Mouse (Mus musculus): ENCODE measurements around the gene Slc12a7. TPM values are rescaled to one million over a fixed set of nuclear protein-coding genes. Genes with fewer than 3 reads are reported as not detected.

Slc12a7 gene
- 8.1 and 10.1 TPM in 2 replicates for polyA plus RNA-seq (2012; rRNA removed)

GRCm38 (mm10) chr13:73732742-73733700, at the start of gene Slc12a7:
TSS of gene Slc12a7 (plus strand) at chr13:73733094.

GRCm38 (mm10) chr13:73704694-73705325, 28.1 kb upstream of the Slc12a7 start, which contains the start of gene Slc6a19:
TSS of gene Slc6a19 (minus strand) at chr13:73704865.

GRCm38 (mm10) chr13:73847465-73847836, 114.6 kb downstream of the Slc12a7 start, which contains the start of gene Nkd2:
TSS of gene Nkd2 (minus strand) at chr13:73847631.

Other genes starting within 250 kb of the Slc12a7 start
- 0.63 and 0.68 TPM in 2 replicates for gene Slc6a3, start 196.3 kb upstream of the Slc12a7 start, polyA plus RNA-seq (2012; rRNA removed)
- gene Clptm1l, start 129.1 kb upstream of the Slc12a7 start, polyA plus RNA-seq (2012; rRNA removed) = 50.3 and 58.2 TPM in 2 replicates
- 1.5 and 2.0 TPM in 2 replicates for gene Tert, start 106.2 kb upstream of the Slc12a7 start, polyA plus RNA-seq (2012; rRNA removed)
- not detected in 2 replicates for gene Slc6a18, start 55.1 kb upstream of the Slc12a7 start, polyA plus RNA-seq (2012; rRNA removed)
- 0.76 and 1.1 TPM in 2 replicates for gene Slc6a19, start 28.2 kb upstream of the Slc12a7 start, polyA plus RNA-seq (2012; rRNA removed)
- gene Nkd2, start 114.5 kb downstream of the Slc12a7 start, polyA plus RNA-seq (2012; rRNA removed) = 0.12 and 0.20 TPM in 2 replicates
- gene Trip13, start 204.7 kb downstream of the Slc12a7 start, polyA plus RNA-seq (2012; rRNA removed) = 12.1 and 13.4 TPM in 2 replicates
- gene Brd9, start 204.7 kb downstream of the Slc12a7 start, polyA plus RNA-seq (2012; rRNA removed) = 17.8 and 18.6 TPM in 2 replicates
- not detected in 2 replicates for gene Zdhhc11, start 230.8 kb downstream of the Slc12a7 start, polyA plus RNA-seq (2012; rRNA removed)

Data from liver, embryonic 14 days (tissue).